In the genomic region with DNA sequence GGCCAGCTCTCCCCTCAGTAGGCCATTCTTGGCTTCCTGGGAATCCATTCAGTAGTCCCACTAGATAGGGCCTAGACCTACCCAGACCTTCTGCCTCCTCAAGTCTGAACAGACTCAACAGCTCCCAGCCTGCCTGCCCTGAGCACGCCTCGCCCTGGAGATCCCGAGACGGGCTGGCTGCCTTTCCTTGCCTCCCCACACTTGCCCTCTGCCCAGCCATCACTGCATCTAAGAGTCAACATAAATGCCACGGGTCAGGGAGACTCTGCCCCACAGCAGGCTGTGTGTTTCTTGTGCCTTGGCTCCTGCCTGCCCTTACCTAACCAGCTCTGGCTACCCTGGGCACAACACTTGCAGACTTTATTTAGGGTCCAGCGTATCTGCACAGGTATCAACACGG, we compare ENCODE assay signal across 10 mouse cellular contexts.
DNase-seq lines count a peak whose midpoint lies in the region; ATAC-seq lines count a peak whose summit lies in the region.
"Had no signal": no experiment of that assay in that cellular context is flagged by ENCODE, and none has a peak within 500 bp of the region (broad histone marks: within the 10 kb centered on the region; RNA-seq: fewer than 3 reads in every experiment).

No protein-coding gene starts in this region.

- no peak overlapping the region for H3K4me3 ChIP-seq in liver, embryonic 12.5 days
- no peak overlapping the region for H3K4me3 ChIP-seq in embryonic facial prominence, embryonic 15.5 days (replicated peaks)
- no peak overlapping the region for H3K4me3 ChIP-seq in intestine, embryonic 16.5 days (ENCODE audit: low read length)
- H3K4me3 ChIP-seq in liver, embryonic 13.5 days (replicated peaks) = no peak overlapping the region
- H3K4me3 ChIP-seq: megakaryocyte, embryonic 14.5 days had no signal

- no peaks in the 10 kb centered on the region for H3K36me3 ChIP-seq in liver, embryonic 12.5 days
- H3K36me3 ChIP-seq in embryonic facial prominence, embryonic 15.5 days = no peaks in the 10 kb centered on the region
- H3K36me3 ChIP-seq in intestine, embryonic 16.5 days (ENCODE audit: control insufficient read depth, insufficient read depth, low read length) = no peaks in the 10 kb centered on the region
- no peaks in the 10 kb centered on the region for H3K36me3 ChIP-seq in liver, embryonic 13.5 days

- H3K9ac ChIP-seq in liver, embryonic 12.5 days = no peak overlapping the region
- no peak overlapping the region for H3K9ac ChIP-seq in embryonic facial prominence, embryonic 15.5 days
- H3K9ac ChIP-seq in intestine, embryonic 16.5 days (ENCODE audit: low read depth, low read length) = 0 out of 2 replicates have a peak overlapping the region, but pooled peaks have one; percentile 50
- H3K9ac ChIP-seq in liver, embryonic 13.5 days = no peak overlapping the region

- H3K9me3 ChIP-seq in liver, embryonic 12.5 days (replicated peaks) = no peaks in the 10 kb centered on the region
- H3K9me3 ChIP-seq in embryonic facial prominence, embryonic 15.5 days (replicated peaks) = no peaks in the 10 kb centered on the region
- H3K9me3 ChIP-seq in intestine, embryonic 16.5 days (ENCODE audit: control insufficient read depth, low read length) = no peaks in the 10 kb centered on the region
- H3K9me3 ChIP-seq in liver, embryonic 13.5 days (replicated peaks) = no peaks in the 10 kb centered on the region

- ATAC-seq in liver, embryonic 12.5 days = no peak
- ATAC-seq in embryonic facial prominence, embryonic 15.5 days (ENCODE audit: insufficient number of reproducible peaks, low FRiP score, low TSS enrichment, low read depth) = no peak
- 0 out of 2 replicates have a peak, but pooled peaks have one; percentile 14 for ATAC-seq in intestine, embryonic 16.5 days
- ATAC-seq in liver, embryonic 13.5 days (ENCODE audit: low read depth) = no peak
- no peak for ATAC-seq in activated CD4-positive, CD25-positive, alpha-beta regulatory T cell, adult 4 months

- H3K4me2 ChIP-seq in liver, embryonic 12.5 days = no peak overlapping the region
- H3K4me2 ChIP-seq in embryonic facial prominence, embryonic 15.5 days (replicated peaks) = no peak overlapping the region
- no peak overlapping the region for H3K4me2 ChIP-seq in intestine, embryonic 16.5 days (ENCODE audit: low read depth, low read length)
- no peak overlapping the region for H3K4me2 ChIP-seq in liver, embryonic 13.5 days

- H3K27ac ChIP-seq in liver, embryonic 12.5 days = peak overlapping the region; percentile 11; the same call in 1 of the 2 replicates
- peak overlapping the region; percentile 86 for H3K27ac ChIP-seq in embryonic facial prominence, embryonic 15.5 days (replicated peaks)
- H3K27ac ChIP-seq in intestine, embryonic 16.5 days (ENCODE audit: low read length) = peak overlapping the region; percentile 75
- H3K27ac ChIP-seq in liver, embryonic 13.5 days = peak overlapping the region; percentile 32; the same call in 1 of the 2 replicates

- no peaks in the 10 kb centered on the region for H3K4me1 ChIP-seq in liver, embryonic 12.5 days
- peaks cover 19% of the 10 kb centered on the region for H3K4me1 ChIP-seq in embryonic facial prominence, embryonic 15.5 days
- H3K4me1 ChIP-seq in intestine, embryonic 16.5 days (ENCODE audit: control insufficient read depth, insufficient read depth, low read length) = peaks cover 28% of the 10 kb centered on the region
- H3K4me1 ChIP-seq in liver, embryonic 13.5 days (replicated peaks) = peaks cover 3% of the 10 kb centered on the region; the same call in 1 of the 2 replicates

- DNase-seq in liver = no peak
- DNase-seq in liver, embryonic 13.5 days = no peak
- DNase-seq in thymus, postnatal 14 days = no peak
- DNase-seq: adrenal gland, postnatal 25 days; cerebellum, postnatal 25 days had no signal

- WGBS in liver, embryonic 12.5 days (ENCODE audit: insufficient replicate concordance) = 77% methylated on average over 7 of the region's 7 CpGs
- WGBS in embryonic facial prominence, embryonic 15.5 days = 75% methylated on average over 7 of the region's 7 CpGs
- 81% methylated on average over 7 of the region's 7 CpGs for WGBS in intestine, embryonic 16.5 days
- WGBS in liver, embryonic 13.5 days (ENCODE audit: insufficient replicate concordance) = 74% methylated on average over 7 of the region's 7 CpGs

- H3K27me3 ChIP-seq in liver, embryonic 12.5 days (replicated peaks) = no peaks in the 10 kb centered on the region
- no peaks in the 10 kb centered on the region for H3K27me3 ChIP-seq in embryonic facial prominence, embryonic 15.5 days
- H3K27me3 ChIP-seq in intestine, embryonic 16.5 days (replicated peaks; ENCODE audit: control insufficient read depth, insufficient read depth, low read length) = no peaks in the 10 kb centered on the region
- no peaks in the 10 kb centered on the region for H3K27me3 ChIP-seq in liver, embryonic 13.5 days

Comparison
In these comparisons a context has a peak if more than half of its experiments do, and no peak if none do; other contexts are left out.
1. H3K27ac ChIP-seq: peak in every context shown above with its lines; median percentile 86 in embryonic facial prominence, embryonic 15.5 days; 75 in intestine, embryonic 16.5 days; 32 in liver, embryonic 13.5 days; 11 in liver, embryonic 12.5 days.